8 mouse cellular contexts compared by ENCODE assay signal in genomic region chr19:43752489-43753225, GRCm38 (mm10). TPM values are rescaled to one million over a fixed set of nuclear protein-coding genes. Genes with fewer than 3 reads are reported as not detected.
DNase-seq lines count a peak whose midpoint lies in the region; ATAC-seq lines count a peak whose summit lies in the region.

Cutc (plus strand) TSS chr19:43752996.
Cox15 (minus strand) TSS chr19:43753000.

- H3K4me1 ChIP-seq in heart, embryonic 14.5 days (ENCODE audit: control insufficient read depth in 2 of 2, insufficient read depth in 2 of 2, low read length in 2 of 2): peaks cover 4 to 8% of the 10 kb centered on the region in 2 experiments; a peak in 2 of 4 replicates
- H3K4me1 ChIP-seq in liver, embryonic 13.5 days (replicated peaks): peaks cover 32% of the 10 kb centered on the region
- H3K4me1 ChIP-seq in stomach, embryonic 16.5 days (ENCODE audit: control insufficient read depth, insufficient read depth, low read length): no peaks in the 10 kb centered on the region

- peak within 1 kb of the TSS; percentile 94 to 97 for H3K27ac ChIP-seq in heart, embryonic 14.5 days (replicated peaks in 1 of 2; ENCODE audit: control insufficient read depth in 1 of 2, insufficient read depth in 1 of 2, low read depth in 2 of 2, low read length in 2 of 2)
- H3K27ac ChIP-seq in liver, embryonic 13.5 days: peak within 1 kb of the TSS; percentile 91
- H3K27ac ChIP-seq in stomach, embryonic 16.5 days (ENCODE audit: low read length): peak within 1 kb of the TSS; percentile 99

- no peaks in the 10 kb centered on the region for H3K9me3 ChIP-seq in heart, embryonic 14.5 days (ENCODE audit: control insufficient read depth, low read length)
- H3K9me3 ChIP-seq in liver, embryonic 13.5 days (replicated peaks): no peaks in the 10 kb centered on the region
- H3K9me3 ChIP-seq in stomach, embryonic 16.5 days (replicated peaks; ENCODE audit: control insufficient read depth, low read length): no peaks in the 10 kb centered on the region

- H3K4me2 ChIP-seq in heart, embryonic 14.5 days (ENCODE audit: low read length): peak within 1 kb of the TSS; percentile 73
- H3K4me2 ChIP-seq in liver, embryonic 13.5 days: peak within 1 kb of the TSS; percentile 73
- H3K4me2 ChIP-seq in stomach, embryonic 16.5 days (ENCODE audit: low read depth, low read length): peak within 1 kb of the TSS; percentile 49

- ATAC-seq in CD4-positive, CD25-positive, alpha-beta regulatory T cell, adult 4 months: peak; percentile 83
- peak; percentile 84 for ATAC-seq in heart, embryonic 14.5 days (ENCODE audit: insufficient number of reproducible peaks, insufficient read depth, low FRiP score, low read depth)
- ATAC-seq in liver, embryonic 13.5 days (ENCODE audit: low read depth): peak; percentile 91
- ATAC-seq in stomach, embryonic 16.5 days (ENCODE audit: insufficient read depth, low FRiP score): peak; percentile 94

- DNase-seq in c-Kit-negative CD71-positive TER-119-positive erythroid progenitor cells, embryonic 14.5 days (ENCODE audit: low read depth, low spot score): peak; percentile 93
- DNase-seq in fibroblast of lung, adult 2 months (ENCODE audit: low read depth): peak; percentile 86
- DNase-seq in kidney, postnatal 14 days: peak; percentile 99
- peak; percentile 92 for DNase-seq in liver, embryonic 13.5 days
- peak; percentile 96 for DNase-seq in neural tube, embryonic 10.5 days (ENCODE audit: extremely low spot score, low spot score)

- H3K4me3 ChIP-seq in heart, embryonic 14.5 days (ENCODE audit: control insufficient read depth in 1 of 2, insufficient read depth in 1 of 2, low read depth in 1 of 2, low read length in 2 of 2): peak within 1 kb of the TSS; percentile 73 to 76
- H3K4me3 ChIP-seq in liver, embryonic 13.5 days (replicated peaks): peak within 1 kb of the TSS; percentile 76
- H3K4me3 ChIP-seq in stomach, embryonic 16.5 days (replicated peaks; ENCODE audit: low read length): peak within 1 kb of the TSS; percentile 77

- H3K9ac ChIP-seq in heart, embryonic 14.5 days (ENCODE audit: low read length): peak within 1 kb of the TSS; percentile 89
- H3K9ac ChIP-seq in liver, embryonic 13.5 days: peak within 1 kb of the TSS; percentile 85
- peak within 1 kb of the TSS; percentile 89 for H3K9ac ChIP-seq in stomach, embryonic 16.5 days (ENCODE audit: low read length)

- under 1% methylated on average over 62 of the region's 62 CpGs for WGBS in heart, embryonic 14.5 days
- WGBS in liver, embryonic 13.5 days (ENCODE audit: insufficient replicate concordance): under 1% methylated on average over 62 of the region's 62 CpGs
- under 1% methylated on average over 62 of the region's 62 CpGs for WGBS in stomach, embryonic 16.5 days

- peaks cover 37% of the 10 kb centered on the region for H3K36me3 ChIP-seq in heart, embryonic 14.5 days (ENCODE audit: control insufficient read depth, insufficient read depth, low read length)
- H3K36me3 ChIP-seq in liver, embryonic 13.5 days: peaks cover 26% of the 10 kb centered on the region
- H3K36me3 ChIP-seq in stomach, embryonic 16.5 days (ENCODE audit: control insufficient read depth, insufficient read depth, low read length): no peaks in the 10 kb centered on the region

- no peaks in the 10 kb centered on the region for H3K27me3 ChIP-seq in heart, embryonic 14.5 days (ENCODE audit: control insufficient read depth, insufficient read depth, low read length)
- no peaks in the 10 kb centered on the region for H3K27me3 ChIP-seq in liver, embryonic 13.5 days
- H3K27me3 ChIP-seq in stomach, embryonic 16.5 days (ENCODE audit: control insufficient read depth, insufficient read depth, low read length): no peaks in the 10 kb centered on the region

RNA-seq across cellular contexts. Expression of gene Cutc, which starts in this region (rescaled TPM):
- polyA plus RNA-seq in CD4-positive, CD25-positive, alpha-beta regulatory T cell, adult 4 months (2017; shearing (Covaris generic)): 10 to 100 TPM; 12.5 to 16.8 TPM
- polyA plus RNA-seq in heart, embryonic 14.5 days (2014; fragmentation: Nextera tagmentation; extraction: Ambion mirVana): 9.2 and 9.4 TPM in 2 replicates
- polyA plus RNA-seq in liver, embryonic 13.5 days (2015; fragmentation: Nextera tagmentation; extraction: Ambion mirVana): 14.7 and 14.8 TPM in 2 replicates
- 16.3 and 18.3 TPM in 2 replicates for polyA plus RNA-seq in stomach, embryonic 16.5 days (2015; fragmentation: Nextera tagmentation; extraction: Ambion mirVana)

RNA-seq across cellular contexts. Expression of gene Cox15, which starts in this region (rescaled TPM):
- 10 to 100 TPM in 1 of 2 experiments, 1 to 10 TPM in 1; 7.4 to 14.6 TPM for polyA plus RNA-seq in CD4-positive, CD25-positive, alpha-beta regulatory T cell, adult 4 months (2017; shearing (Covaris generic))
- 10.0 and 11.3 TPM in 2 replicates for polyA plus RNA-seq in heart, embryonic 14.5 days (2014; fragmentation: Nextera tagmentation; extraction: Ambion mirVana)
- polyA plus RNA-seq in liver, embryonic 13.5 days (2015; fragmentation: Nextera tagmentation; extraction: Ambion mirVana): 7.0 TPM in 2 replicates
- polyA plus RNA-seq in stomach, embryonic 16.5 days (2015; fragmentation: Nextera tagmentation; extraction: Ambion mirVana): 10.0 and 10.8 TPM in 2 replicates

Comparison
In these comparisons a context has a peak if more than half of its experiments do, and no peak if none do; other contexts are left out.
1. Peak in every context shown above with its lines: DNase-seq, ATAC-seq, H3K4me3 ChIP-seq and H3K27ac ChIP-seq.